Mouse (Mus musculus) myocyte (in vitro differentiated cells): ENCODE data around the gene Kcna2. TPM values are rescaled to one million over a fixed set of nuclear protein-coding genes. Genes with fewer than 3 reads are reported as not detected.

Experiments
- H3K27me3 ChIP-seq: one replicate; pipeline ENCODE4 v1.6.1; 2011; ENCODE audit not compliant: control insufficient read depth, insufficient read depth, insufficient read length
- H3K36me3 ChIP-seq: one replicate; pipeline ENCODE4 v1.6.1; 2011; ENCODE audit not compliant: control insufficient read depth, insufficient read depth
- H3K4me2 ChIP-seq: one replicate; pipeline ENCODE4 v1.6.1; 2011; ENCODE audit warnings: low read depth, control low read depth
- H3K4me3 ChIP-seq: one replicate; pipeline ENCODE4 v1.5.1; 2011; ENCODE audit warnings: mild to moderate bottlenecking, control low read depth, moderate library complexity
- H3K79me2 ChIP-seq: one replicate; pipeline ENCODE4 v1.6.1; 2011; ENCODE audit not compliant: control insufficient read depth, insufficient read depth
- H3ac ChIP-seq: one replicate; pipeline ENCODE4 v1.6.1; 2011; ENCODE audit not compliant: control insufficient read depth, insufficient read length
- CEBPB ChIP-seq: IDR thresholded peaks from 2 replicates; pipeline ENCODE4 v1.6.1; 2011; ENCODE audit warnings: mild to moderate bottlenecking, moderate library complexity; ENCODE audit not compliant: poor library complexity, insufficient read depth, severe bottlenecking
- E2F4 ChIP-seq: IDR thresholded peaks from one replicate; pipeline ENCODE4 v1.6.1; 2011; ENCODE audit warnings: mild to moderate bottlenecking, control low read depth, moderate library complexity; ENCODE audit not compliant: insufficient read depth
- MAX ChIP-seq: IDR thresholded peaks from one replicate; pipeline ENCODE4 v1.6.1; 2011; ENCODE audit warnings: low read depth, mild to moderate bottlenecking, control low read depth
- MYOD1 ChIP-seq, 3 experiments: IDR thresholded peaks; one replicate each; pipeline ENCODE4 v1.6.1; 2011; ENCODE audit warnings: control low read depth in 2 of 3, low read depth in 2 of 3, mild to moderate bottlenecking in 2 of 3, moderate library complexity in 1 of 3; ENCODE audit not compliant: insufficient read length in 2 of 3, control insufficient read depth in 1 of 3
- MYOG ChIP-seq, 3 experiments: IDR thresholded peaks; one replicate each; pipeline ENCODE4 v1.6.1; 2011; ENCODE audit warnings: control low read depth in 2 of 3, low read depth in 2 of 3, mild to moderate bottlenecking in 2 of 3; ENCODE audit not compliant: insufficient read length in 2 of 3, control insufficient read depth in 1 of 3, insufficient read depth in 1 of 3
- POLR2A ChIP-seq: IDR thresholded peaks from one replicate; pipeline ENCODE4 v1.6.1; 2011; ENCODE audit warnings: low read depth, mild to moderate bottlenecking, control low read depth, moderate library complexity; ENCODE audit not compliant: insufficient read length
- POLR2AphosphoS2 ChIP-seq: IDR thresholded peaks from one replicate; pipeline ENCODE4 v1.6.1; 2011; ENCODE audit warnings: low read depth, control low read depth; ENCODE audit not compliant: insufficient read length
- REST ChIP-seq: IDR thresholded peaks from one replicate; pipeline ENCODE4 v1.6.1; 2011; ENCODE audit warnings: mild to moderate bottlenecking, control low read depth, moderate library complexity; ENCODE audit not compliant: insufficient read depth, insufficient read length
- SRF ChIP-seq: IDR thresholded peaks from one replicate; pipeline ENCODE4 v1.6.1; 2011; ENCODE audit warnings: low read depth; ENCODE audit not compliant: control insufficient read depth, insufficient read length
- TCF12 ChIP-seq: IDR thresholded peaks from one replicate; pipeline ENCODE4 v1.6.1; 2011; ENCODE audit warnings: mild to moderate bottlenecking, control low read depth; ENCODE audit not compliant: poor library complexity, insufficient read depth, severe bottlenecking
- TCF3 ChIP-seq: IDR thresholded peaks from one replicate; pipeline ENCODE4 v1.6.1; 2011; ENCODE audit warnings: low read depth, control low read depth; ENCODE audit not compliant: insufficient read length
- USF1 ChIP-seq: IDR thresholded peaks from one replicate; pipeline ENCODE4 v1.6.1; 2011; ENCODE audit warnings: low read depth, mild to moderate bottlenecking, control low read depth, moderate library complexity
- polyA plus RNA-seq: library from polyadenylated mRNA; unstranded; fragments of >200 nt; fragmentation: generic; extraction: Trizol; gene quantifications from one replicate; pipeline ENCODE4 v1.2.1, GENCODE M21; 2012; ENCODE audit warnings: missing spikeins

Gene Kcna2
- polyA plus RNA-seq, 1 experiment = not detected

DNA sequence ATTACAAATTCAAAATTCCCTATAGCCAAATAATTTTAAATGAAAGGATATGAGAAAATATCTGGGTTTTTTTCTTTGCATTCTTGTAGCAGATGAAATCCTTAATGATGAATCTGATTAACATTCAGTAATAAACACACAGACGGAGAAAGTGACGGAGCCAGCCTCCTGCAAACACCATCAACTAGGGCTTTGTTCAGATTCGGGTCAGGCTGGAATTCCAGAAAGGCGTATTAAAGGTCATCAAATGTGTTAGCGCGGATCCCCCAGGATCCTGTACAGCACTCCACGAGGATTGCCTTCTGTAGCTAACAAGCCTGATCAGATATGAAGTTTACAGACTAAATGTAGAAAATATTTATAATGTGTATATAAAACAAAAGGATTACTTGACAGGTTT is 46.2 kb downstream of the Kcna2 start:
- H3K36me3 ChIP-seq = no peaks in the 10 kb centered on the region
- no peaks in the 10 kb centered on the region for H3K79me2 ChIP-seq
- H3K27me3 ChIP-seq = no peaks in the 10 kb centered on the region
- no peak overlapping the region for H3K4me3 ChIP-seq
- no peak overlapping the region for H3K4me2 ChIP-seq
- no peak for TF ChIP-seq MYOD1 (IDR thresholded peaks at IDR 0.05; ENCODE audit: control insufficient read depth in 1 of 3, insufficient read length in 2 of 3, low read depth in 2 of 3)
- no peak for TF ChIP-seq POLR2A
- TF ChIP-seq TCF12 = no peak
- TF ChIP-seq REST = no peak
- H3ac ChIP-seq = no peak overlapping the region

DNA sequence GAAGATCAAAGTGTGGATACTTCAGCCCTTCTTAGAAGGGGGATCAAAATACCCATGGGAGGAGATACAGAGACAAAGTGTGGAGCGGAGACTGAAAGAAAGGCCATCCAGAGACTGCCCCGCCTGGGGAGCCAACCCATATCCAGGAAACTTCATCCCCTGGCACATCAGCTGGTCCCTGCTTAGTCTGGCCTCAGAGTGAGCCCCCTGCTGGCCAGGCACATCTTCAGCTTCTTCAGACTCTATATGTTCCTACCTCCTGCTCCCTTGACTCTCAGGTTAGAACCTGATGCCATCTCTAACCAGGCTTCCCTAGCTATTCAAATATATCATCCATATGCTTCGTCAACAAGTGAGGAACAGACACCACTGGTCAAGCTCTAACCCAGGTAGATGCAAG is 48.1 kb downstream of the Kcna2 start:
- Histone ChIP-seq H3ac (no peak overlapping the region), H3K79me2 (no peaks in the 10 kb centered on the region), H3K27me3 (no peaks in the 10 kb centered on the region), H3K4me3 (no peak overlapping the region), H3K36me3 (no peaks in the 10 kb centered on the region), H3K4me2 (no peak overlapping the region)
- no peak for TF ChIP-seq MAX
- no peak for TF ChIP-seq CEBPB
- TF ChIP-seq TCF3 = no peak
- TF ChIP-seq MYOD1 (IDR thresholded peaks at IDR 0.05; ENCODE audit: control insufficient read depth in 1 of 3, insufficient read length in 2 of 3, low read depth in 2 of 3) = no peak
- no peak for TF ChIP-seq USF1
- no peak for TF ChIP-seq POLR2AphosphoS2
- TF ChIP-seq POLR2A = no peak

DNA sequence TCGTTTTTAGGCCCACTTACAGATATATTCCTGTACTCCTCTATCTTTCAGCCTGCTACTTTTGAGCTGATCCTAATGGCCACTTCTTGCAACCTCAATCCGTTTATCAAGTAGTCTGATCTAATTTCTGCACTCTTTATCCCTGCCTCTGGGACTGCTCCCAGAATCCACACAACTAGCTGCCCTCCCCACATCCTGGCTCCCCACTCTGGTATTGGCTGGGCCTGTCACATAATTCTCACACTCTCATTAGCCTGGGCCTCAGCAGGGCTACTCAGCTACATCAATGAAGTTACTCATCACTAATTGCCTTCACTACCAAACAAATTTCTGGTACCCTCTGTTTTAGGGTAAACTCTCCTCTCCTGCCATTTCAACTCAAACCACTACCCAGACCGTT is 49.5 kb downstream of the Kcna2 start:
- Histone ChIP-seq H3K27me3 (no peaks in the 10 kb centered on the region), H3K4me2 (no peak overlapping the region), H3ac (no peak overlapping the region), H3K36me3 (no peaks in the 10 kb centered on the region), H3K4me3 (no peak overlapping the region), H3K79me2 (no peaks in the 10 kb centered on the region)
- TF ChIP-seq SRF (no peak), E2F4 (no peak), TCF12 (no peak), REST (no peak), TCF3 (no peak), CEBPB (no peak), POLR2A (no peak), POLR2AphosphoS2 (no peak), MYOD1 (IDR thresholded peaks at IDR 0.05; ENCODE audit: control insufficient read depth in 1 of 3, insufficient read length in 2 of 3, low read depth in 2 of 3) (no peak), MYOG (IDR thresholded peaks at IDR 0.05; ENCODE audit: control insufficient read depth in 1 of 3, insufficient read depth in 1 of 3, insufficient read length in 2 of 3, low read depth in 2 of 3) (no peak), MAX (no peak), USF1 (no peak)

DNA sequence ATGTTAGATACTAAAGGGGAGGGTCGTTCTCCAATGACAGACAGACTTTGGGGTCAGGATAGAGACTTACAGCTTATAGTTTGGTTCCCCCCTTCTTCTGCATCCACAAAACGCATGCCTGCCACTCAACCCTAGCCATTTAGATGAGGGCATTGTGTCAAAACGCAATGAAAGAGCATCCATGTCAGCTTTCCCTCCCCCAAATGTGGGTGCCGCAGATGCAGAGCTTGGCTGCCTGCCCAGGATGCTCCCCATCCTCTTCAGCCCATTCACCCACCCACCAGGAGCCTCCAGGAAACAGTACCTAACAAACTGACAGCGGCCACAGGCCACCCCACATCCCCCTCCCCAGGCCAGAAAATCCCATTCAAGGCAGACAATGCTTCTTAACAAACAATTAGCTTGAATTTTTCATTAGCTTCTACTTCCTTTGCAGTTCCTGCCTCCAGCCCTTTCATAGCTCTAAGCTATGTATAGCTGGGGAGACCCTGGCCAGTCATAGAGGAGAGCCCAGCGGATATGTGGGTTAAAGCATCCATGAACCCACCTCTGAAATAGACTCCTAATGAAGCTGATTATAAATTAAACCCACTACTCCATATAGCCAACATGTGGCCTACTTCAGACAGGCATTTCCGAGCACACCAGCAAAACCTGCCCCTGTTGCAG is 50.1 kb downstream of the Kcna2 start:
- Histone ChIP-seq H3ac (no peak overlapping the region), H3K27me3 (no peaks in the 10 kb centered on the region), H3K79me2 (no peaks in the 10 kb centered on the region), H3K36me3 (no peaks in the 10 kb centered on the region), H3K4me3 (no peak overlapping the region), H3K4me2 (no peak overlapping the region)
- no peak for TF ChIP-seq MYOD1 (IDR thresholded peaks at IDR 0.05; ENCODE audit: control insufficient read depth in 1 of 3, insufficient read length in 2 of 3, low read depth in 2 of 3)
- no peak for TF ChIP-seq POLR2AphosphoS2
- TF ChIP-seq POLR2A = no peak
- TF ChIP-seq REST = no peak
- TF ChIP-seq E2F4 = no peak
- TF ChIP-seq MYOG (IDR thresholded peaks at IDR 0.05; ENCODE audit: control insufficient read depth in 1 of 3, insufficient read depth in 1 of 3, insufficient read length in 2 of 3, low read depth in 2 of 3) = no peak
- no peak for TF ChIP-seq MAX
- no peak for TF ChIP-seq USF1
- TF ChIP-seq TCF12 = no peak
- no peak for TF ChIP-seq TCF3
- no peak for TF ChIP-seq CEBPB
- TF ChIP-seq SRF = no peak
